Mouse (Mus musculus) lung, adult 2 months (tissue): ENCODE measurements around the gene Rpa3. TPM values are rescaled to one million over a fixed set of nuclear protein-coding genes. Genes with fewer than 3 reads are reported as not detected.

Experiments used
- DNase-seq: peaks from one replicate; pipeline ENCODE4 v3.0.0; 2022
- H3K4me1 ChIP-seq: fragments of 200-500 bp; 2 replicates; pipeline ENCODE4 v1.6.1; 2011; ENCODE audit warnings: low read length; ENCODE audit not compliant: control insufficient read depth, insufficient read depth
- H3K4me3 ChIP-seq: fragments of 200-500 bp; replicated peaks from 2 replicates; pipeline ENCODE3; 2011; ENCODE audit warnings: low read depth, mild to moderate bottlenecking, control low read depth, low read length; ENCODE audit errors: extremely low read depth
- CTCF ChIP-seq: fragments of 200-500 bp; IDR thresholded peaks from 2 replicates; pipeline ENCODE4 v1.5.1; 2011; ENCODE audit warnings: mild to moderate bottlenecking, low read length, control low read depth; ENCODE audit not compliant: insufficient read depth
- POLR2A ChIP-seq: fragments of 200-500 bp; IDR thresholded peaks from 2 replicates; pipeline ENCODE4 v1.6.1; 2011; ENCODE audit warnings: low read depth, mild to moderate bottlenecking, control low read depth, low read length, borderline replicate concordance; ENCODE audit errors: extremely low read depth
- WGBS: fragments of 180-500 bp; shearing (Covaris S2); methylation state at CpG from one replicate; pipeline ENCODE4 v1.1.7; 2018; 5-methylcytosine and 5-hydroxymethylcytosine counted together
- polyA plus RNA-seq: library from polyadenylated mRNA; depleted of rRNA; stranded (reverse); fragments of >200 nt; gene quantifications from 2 replicates; pipeline ENCODE4 v1.2.3, GENCODE M21; 2012; rRNA removed

Rpa3 gene
- polyA plus RNA-seq, 1 experiment, result 3.7 TPM

DNA sequence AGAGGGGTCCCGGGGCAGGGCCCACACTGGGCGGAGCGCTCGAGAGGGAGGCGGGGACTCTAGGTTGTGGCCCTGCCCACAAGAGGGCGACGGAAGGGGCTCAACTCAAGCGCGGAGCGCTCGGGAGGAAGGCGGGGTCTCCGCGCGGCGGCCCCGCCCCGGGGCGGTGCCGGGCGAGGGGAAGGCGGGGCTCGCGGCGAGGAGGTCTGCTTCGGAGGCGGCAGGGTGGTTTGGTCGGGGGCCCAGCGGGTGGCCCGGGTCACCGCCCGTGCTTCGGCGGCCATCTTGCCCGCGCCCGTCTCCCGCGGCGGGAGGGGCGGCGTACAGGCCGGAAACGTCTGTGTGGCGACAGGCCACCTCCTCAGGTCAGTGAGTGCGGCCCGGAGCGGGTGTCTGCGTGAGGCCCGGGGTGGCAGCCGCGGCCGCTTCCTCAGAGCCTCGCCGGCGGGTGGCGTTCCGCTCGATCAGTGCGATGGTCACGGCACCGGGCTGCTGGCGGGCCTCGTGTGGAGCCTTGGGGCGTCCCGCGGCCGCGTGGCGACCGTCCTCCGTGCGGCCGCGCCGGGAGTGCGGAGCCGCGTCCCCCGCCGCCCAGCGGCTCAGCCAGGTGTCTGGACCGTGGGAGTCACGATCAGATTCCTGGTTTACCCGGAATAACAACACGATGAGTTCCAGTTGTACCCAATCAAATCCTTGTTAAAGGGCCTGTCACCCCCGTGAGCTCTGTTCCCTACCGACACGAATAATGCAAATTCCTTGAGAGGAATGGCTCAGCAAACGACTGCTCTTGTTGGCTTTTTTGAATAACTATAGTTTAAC is 49.7 kb downstream of the Rpa3 start, which contains the start of gene Mios:
Gene Mios (plus strand): TSS at position 176 of the 819 bp plus-strand sequence.
- WGBS, result under 1% methylated on average over 86 of the region's 90 CpGs
- peak within 1 kb of the TSS; percentile 76 for H3K4me3 ChIP-seq
- peak; percentile 50; the same call in 1 of the 2 replicates for TF ChIP-seq POLR2A
- TF ChIP-seq CTCF, result no peak
- peaks cover 2% of the 10 kb centered on the region for H3K4me1 ChIP-seq
- DNase-seq, result peak; percentile 85

Other genes starting within 250 kb of the Rpa3 start
- 0.15 and 0.17 TPM in 2 replicates for gene Col28a1, start 66.6 kb downstream of the Rpa3 start, polyA plus RNA-seq
- 3.0 and 3.3 TPM in 2 replicates for gene Mios, start 50.0 kb downstream of the Rpa3 start, polyA plus RNA-seq
- gene Umad1, start 115 bp upstream of the Rpa3 start, polyA plus RNA-seq, result 6.3 and 8.7 TPM in 2 replicates
- gene Gm45062, start 277 bp upstream of the Rpa3 start, polyA plus RNA-seq, result 0.26 and 1.2 TPM in 2 replicates